Mouse (Mus musculus) gastrocnemius, postnatal 4 days (tissue): ENCODE data around the gene Hnrnpab. TPM values are rescaled to one million over a fixed set of nuclear protein-coding genes. Genes with fewer than 3 reads are reported as not detected.
A peak's percentile ranks its signal among the peaks of the same experiment; 100 is the strongest.

ENCODE experiments used
- DNase-seq, 2 experiments: peaks; one replicate each; pipeline ENCODE4 v3.0.0; 2021 to 2022; ENCODE audit warnings: low spot score in 2 of 2, mixed read lengths in 2 of 2
- long read RNA-seq, 2 experiments: library from polyadenylated mRNA; stranded (forward); transcript quantifications; one replicate each; pipeline ENCODE4 v2.0.0; 2021
- total RNA-seq, 2 experiments: library from RNA; stranded (reverse); gene quantifications; 2 replicates each; pipeline ENCODE4 v1.2.3; 2021

The Hnrnpab gene
- 100 to 1,000 TPM; 218 to 241 TPM for total RNA-seq
- long read RNA-seq, experiment 1, transcript Hnrnpab-201 (7 exons, 2,370 nt): major isoform, 108 of 187 reads
- long read RNA-seq, experiment 1, transcript Hnrnpab-203 (8 exons, 1,437 nt): minor isoform, 39 of 187 reads
- long read RNA-seq, experiment 1, partial matches to known transcripts: 16 of 187 reads
- long read RNA-seq, experiment 1, other reads (novel, unspliced or antisense): 24 of 187 reads
- long read RNA-seq, experiment 2, transcript Hnrnpab-203 (8 exons, 1,437 nt): minor isoform, 42 of 197 reads
- long read RNA-seq, experiment 2, transcript Hnrnpab-201 (7 exons, 2,370 nt): major isoform, 125 of 197 reads
- long read RNA-seq, experiment 2, partial matches to known transcripts: 13 of 197 reads
- long read RNA-seq, experiment 2, other reads (novel, unspliced or antisense): 15 of 197 reads

DNA sequence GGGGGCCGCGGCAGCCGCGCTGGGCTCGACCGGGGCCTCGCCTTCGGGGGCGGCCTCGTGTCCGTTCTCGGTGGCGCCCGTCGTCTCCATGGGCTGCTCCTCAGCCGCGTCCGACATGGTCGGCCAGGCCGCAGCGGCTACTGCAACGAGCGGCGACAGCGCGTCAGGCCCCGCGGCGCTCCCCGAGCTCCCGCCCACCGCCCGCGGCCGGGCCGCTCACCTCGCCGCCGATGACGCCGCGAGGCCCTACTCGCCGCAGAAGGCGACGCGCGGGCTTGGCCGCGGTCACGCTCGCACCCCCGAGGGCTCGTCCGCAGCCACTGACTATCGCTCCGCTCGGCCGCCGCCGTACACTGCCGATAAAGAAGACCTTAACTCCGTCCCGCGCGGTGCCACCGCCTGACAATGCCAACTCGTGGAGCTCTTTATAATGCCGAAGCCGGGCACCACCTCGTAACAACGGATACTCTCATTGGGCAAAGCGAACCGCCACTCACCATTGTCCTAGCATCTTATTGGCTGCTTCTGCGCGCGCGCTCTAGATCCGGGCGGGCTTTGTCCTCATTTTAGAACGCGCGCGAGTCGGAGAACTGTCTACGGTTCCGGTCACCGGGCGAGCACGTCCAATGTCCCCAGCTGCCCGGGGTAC, at the start of gene Hnrnpab:
Gene Hnrnpab, minus strand, starts transcription at position 401 of the 649 bp plus-strand sequence.
- DNase-seq: peak; percentile 91 to 95

- no peak for DNase-seq
These were observed 48.2 kb upstream of the Hnrnpab start for GRCm38 (mm10) chr11:51654891-51655290.

GRCm38 (mm10) chr11:51653736-51654135, 47.1 kb upstream of the Hnrnpab start:
- no peak for DNase-seq

- no peak for DNase-seq
These were observed 46.3 kb upstream of the Hnrnpab start for GRCm38 (mm10) chr11:51652889-51653418.

DNA sequence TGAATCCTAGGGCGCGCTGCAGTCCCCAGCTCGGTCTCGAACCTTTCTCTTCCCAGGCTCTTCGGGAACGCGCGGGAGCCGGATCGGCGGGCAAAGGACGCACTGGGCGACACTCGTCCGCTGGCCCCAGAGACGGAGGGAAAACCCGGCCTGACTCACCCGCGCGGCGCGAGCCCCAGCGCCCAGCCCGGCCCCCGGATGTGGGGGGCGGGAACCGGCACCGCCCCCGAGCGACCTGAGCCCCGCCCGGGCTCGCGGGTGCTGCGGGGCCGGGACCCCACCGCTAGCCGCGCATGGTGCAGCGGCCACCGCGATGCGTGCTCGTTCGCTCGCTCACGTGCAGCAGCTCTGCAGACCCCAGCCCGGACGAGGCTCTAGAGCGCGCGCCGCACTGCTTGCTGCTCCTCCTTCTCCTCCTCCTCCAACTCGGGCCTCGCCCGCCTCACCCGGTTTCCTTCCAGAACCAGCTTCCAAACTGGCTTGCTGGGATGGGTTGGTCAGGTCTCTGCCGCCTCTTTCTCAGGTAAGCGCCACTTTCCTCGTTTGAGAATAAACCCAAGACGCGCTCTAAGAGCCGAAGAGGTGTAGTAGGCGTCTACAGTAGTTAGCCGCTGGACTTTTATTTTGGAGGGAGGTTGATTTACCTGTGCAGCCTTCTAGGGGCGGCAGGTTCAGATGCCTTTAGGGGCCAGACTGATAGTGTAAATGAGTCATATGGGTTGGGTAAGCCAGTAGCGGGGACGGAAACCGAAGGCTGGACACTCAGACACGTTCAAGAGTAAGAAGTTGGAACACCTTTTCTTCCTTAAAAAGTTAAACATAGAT, 44.3 kb upstream of the Hnrnpab start, which contains the start of the genes N4bp3 and D930048N14Rik:
Gene N4bp3, minus strand, starts transcription at position 152 of the 825 bp plus-strand sequence.
Gene D930048N14Rik, plus strand, starts transcription at position 264 of the 825 bp plus-strand sequence.
- DNase-seq: peak; percentile 62 to 71

- no peak for DNase-seq
These were observed 43.6 kb upstream of the Hnrnpab start for GRCm38 (mm10) chr11:51650261-51650660.

DNA sequence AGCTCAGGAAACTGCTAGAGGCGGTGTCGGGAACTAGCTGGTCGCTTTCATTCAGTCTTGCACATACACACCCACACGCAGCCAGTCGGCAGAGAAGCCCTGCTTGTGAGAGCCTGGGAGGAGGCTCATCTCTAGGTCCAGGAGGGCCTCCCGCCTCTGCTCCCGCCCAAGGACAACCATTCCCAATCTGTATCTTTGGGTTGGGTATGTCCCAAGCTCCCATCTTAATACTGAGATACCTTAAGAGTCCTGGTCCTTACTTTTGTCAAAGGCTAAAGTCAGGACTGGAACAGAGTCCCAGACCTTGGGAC, 43.2 kb upstream of the Hnrnpab start:
- DNase-seq: no peak

- DNase-seq: no peak
These were observed 42.7 kb upstream of the Hnrnpab start for GRCm38 (mm10) chr11:51649111-51649888.

- peak in 1 of 2 experiments; percentile 61 for DNase-seq
These were observed 41.9 kb upstream of the Hnrnpab start for GRCm38 (mm10) chr11:51648566-51648965.

- DNase-seq: no peak
These were observed 40.4 kb upstream of the Hnrnpab start for GRCm38 (mm10) chr11:51646751-51647667.

- DNase-seq: no peak
These were observed 39.6 kb upstream of the Hnrnpab start for GRCm38 (mm10) chr11:51646245-51646644.

DNA sequence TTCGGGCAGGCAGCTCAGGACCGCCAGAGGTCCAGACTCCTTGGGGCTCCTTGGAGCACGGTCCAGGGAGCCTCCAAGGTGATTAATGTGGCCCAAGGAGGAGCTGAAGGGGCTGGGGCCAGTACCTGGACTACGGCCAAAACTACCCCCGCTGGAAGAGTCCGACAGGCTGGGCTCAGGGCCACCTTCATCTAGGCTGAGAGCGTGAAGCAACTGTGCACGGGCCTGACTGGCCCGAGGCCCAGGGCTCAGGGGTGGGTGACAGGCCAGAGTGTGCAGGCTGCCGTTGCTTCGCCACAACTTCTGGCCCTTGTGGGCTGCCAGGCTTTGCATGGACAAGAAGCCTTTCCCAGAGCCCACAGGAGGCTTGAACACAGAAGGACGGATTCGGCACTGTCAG, 38.6 kb upstream of the Hnrnpab start:
- no peak for DNase-seq

- DNase-seq: no peak
These were observed 37.6 kb upstream of the Hnrnpab start for GRCm38 (mm10) chr11:51644217-51644616.

- no peak for DNase-seq
These were observed 37.1 kb upstream of the Hnrnpab start for GRCm38 (mm10) chr11:51643761-51644160.

GRCm38 (mm10) chr11:51643202-51643601, 36.6 kb upstream of the Hnrnpab start:
- DNase-seq: no peak

DNA sequence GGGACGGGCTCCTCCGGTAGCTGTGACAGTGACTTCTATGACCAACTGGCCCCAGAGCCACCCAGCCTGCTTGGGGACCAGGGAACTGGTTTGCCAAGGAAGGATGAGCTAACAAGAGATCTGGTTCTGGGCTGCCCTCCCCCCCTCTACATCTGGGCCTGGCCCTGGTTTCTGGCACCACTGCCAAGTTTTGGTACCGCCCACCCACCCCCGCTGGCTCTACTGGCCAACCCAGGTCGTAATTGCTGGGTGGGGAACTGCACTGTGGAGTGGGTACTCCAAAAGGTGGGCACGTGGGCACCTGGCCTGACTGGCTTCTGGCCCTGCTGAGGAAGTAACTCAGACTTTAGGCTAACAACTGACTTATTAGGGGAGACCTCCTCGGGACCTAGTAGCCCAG, 34.1 kb upstream of the Hnrnpab start:
- no peak for DNase-seq

- no peak for DNase-seq
These were observed 31.9 kb upstream of the Hnrnpab start for GRCm38 (mm10) chr11:51638497-51638896.

DNA sequence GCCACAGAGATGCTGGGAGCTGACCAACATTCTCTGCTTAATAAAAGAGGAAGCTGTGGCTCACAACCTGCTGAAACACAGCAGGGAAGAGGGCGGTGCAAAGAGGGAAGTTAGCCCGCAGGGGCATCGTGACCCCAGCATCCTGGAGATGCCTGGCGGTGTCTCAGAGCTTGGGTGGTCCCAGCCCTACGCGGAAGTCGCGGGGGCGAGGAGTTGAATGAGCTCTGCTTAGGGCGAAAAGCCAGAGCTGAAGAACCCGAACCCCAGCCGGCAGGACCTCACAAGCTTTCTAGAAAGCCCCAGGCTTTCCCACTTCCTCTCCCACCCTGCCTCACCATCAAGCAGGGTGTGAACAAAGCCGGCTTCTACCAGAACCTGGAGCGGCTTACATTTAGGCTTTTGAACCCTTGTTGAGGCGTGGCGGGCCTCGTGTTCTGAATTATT, 31.3 kb upstream of the Hnrnpab start:
- peak in 1 of 2 experiments; percentile 50 for DNase-seq

GRCm38 (mm10) chr11:51636323-51636684, 29.7 kb upstream of the Hnrnpab start:
- peak in 1 of 2 experiments; percentile 58 for DNase-seq
